Mouse (Mus musculus) embryo, embryonic 9.5 days (tissue): ENCODE measurements around the gene Gm3625.

Source experiments
- DNase-seq: peaks from one replicate; pipeline ENCODE4 v3.0.0-alpha.2; 2017; ENCODE audit errors: extremely low spot score

The Gm3625 gene

GRCm38 (mm10) chr12:4592541-4593165, at the start of gene Gm3625, which contains the start of gene Itsn2:
Gene Gm3625, minus strand, starts transcription at chr12:4592927.
Gene Itsn2, plus strand, starts transcription at chr12:4592638.
- DNase-seq, result peak; percentile 73

- no peak for DNase-seq
Observed at GRCm38 (mm10) chr12:4640737-4641136, 48.0 kb upstream of the Gm3625 start.

- DNase-seq, result no peak
Observed at GRCm38 (mm10) chr12:4638438-4638837, 45.7 kb upstream of the Gm3625 start.

- DNase-seq, result no peak
Observed at GRCm38 (mm10) chr12:4632957-4633356, 40.2 kb upstream of the Gm3625 start.

- DNase-seq, result no peak
Observed at GRCm38 (mm10) chr12:4624201-4624600, 31.5 kb upstream of the Gm3625 start.

- DNase-seq, result no peak
Observed at GRCm38 (mm10) chr12:4614722-4615121, 22.0 kb upstream of the Gm3625 start.

GRCm38 (mm10) chr12:4606625-4607024, 13.9 kb upstream of the Gm3625 start:
- no peak for DNase-seq

GRCm38 (mm10) chr12:4599713-4600112, 7.0 kb upstream of the Gm3625 start:
- DNase-seq, result no peak

GRCm38 (mm10) chr12:4598666-4599428, 6.1 kb upstream of the Gm3625 start:
- no peak for DNase-seq

- no peak for DNase-seq
Observed at GRCm38 (mm10) chr12:4595055-4595454, 2.3 kb upstream of the Gm3625 start.

- no peak for DNase-seq
Observed at GRCm38 (mm10) chr12:4593930-4594391, 1.2 kb upstream of the Gm3625 start.

GRCm38 (mm10) chr12:4593166-4593929, 621 bp upstream of the Gm3625 start:
- DNase-seq, result peak; percentile 39

- DNase-seq, result no peak
Observed at GRCm38 (mm10) chr12:4592025-4592424, 702 bp downstream of the Gm3625 start.

- no peak for DNase-seq
Observed at GRCm38 (mm10) chr12:4588603-4589002, 4.1 kb downstream of the Gm3625 start.

- no peak for DNase-seq
Observed at GRCm38 (mm10) chr12:4587846-4588245, 4.9 kb downstream of the Gm3625 start.

- DNase-seq, result no peak
Observed at GRCm38 (mm10) chr12:4582326-4582725, 10.4 kb downstream of the Gm3625 start.

- DNase-seq, result no peak
Observed at GRCm38 (mm10) chr12:4574065-4574464, 18.7 kb downstream of the Gm3625 start.

GRCm38 (mm10) chr12:4571864-4572263, 20.9 kb downstream of the Gm3625 start:
- peak; percentile 37 for DNase-seq

GRCm38 (mm10) chr12:4558475-4559279, 34.0 kb downstream of the Gm3625 start:
- DNase-seq, result no peak

- no peak for DNase-seq
Observed at GRCm38 (mm10) chr12:4558013-4558412, 34.7 kb downstream of the Gm3625 start.

- no peak for DNase-seq
Observed at GRCm38 (mm10) chr12:4557436-4557835, 35.3 kb downstream of the Gm3625 start.

- DNase-seq, result no peak
Observed at GRCm38 (mm10) chr12:4556891-4557290, 35.8 kb downstream of the Gm3625 start.
